ENCODE assay signal across 28 mouse cellular contexts in the genomic region with DNA sequence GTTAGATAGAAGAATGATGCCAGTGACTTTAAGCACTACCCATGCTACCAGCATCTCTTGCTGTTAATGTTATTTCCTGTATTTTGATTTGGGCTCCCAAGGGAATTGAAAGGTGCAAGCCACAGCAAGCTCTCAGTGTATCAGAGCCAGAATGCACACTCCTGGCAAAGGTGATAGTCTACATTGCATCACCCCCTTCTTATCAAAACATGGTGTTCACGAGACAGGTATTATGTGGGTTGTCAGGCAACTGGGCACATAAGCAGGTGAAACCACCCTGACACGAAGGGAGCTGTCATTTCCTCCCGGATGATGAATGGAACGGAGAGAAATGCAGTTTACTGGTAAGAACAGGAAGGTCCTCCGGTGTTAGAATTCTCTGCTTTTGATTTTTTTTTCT. TPM values are rescaled to one million over a fixed set of nuclear protein-coding genes. Genes with fewer than 3 reads are reported as not detected.
DNase-seq lines count a peak whose midpoint lies in the region; ATAC-seq and TF ChIP-seq lines count a peak whose summit lies in the region.
"Had no signal": no experiment of that assay in that cellular context is flagged by ENCODE, and none has a peak within 500 bp of the region (broad histone marks: within the 10 kb centered on the region; RNA-seq: fewer than 3 reads in every experiment).

No protein-coding gene starts in this region.

- no peaks in the 10 kb centered on the region for H3K79me2 ChIP-seq in liver, adult 2 months (ENCODE audit: control insufficient read depth, insufficient read depth, low read length)

- 39% methylated on average over 5 of the region's 5 CpGs for WGBS in intestine, postnatal 0 days
- 64% methylated on average over 5 of the region's 5 CpGs for WGBS in intestine, embryonic 15.5 days
- 49% methylated on average over 5 of the region's 5 CpGs for WGBS in liver, adult 2 months
- WGBS in liver, embryonic 11.5 days, result 73% methylated on average over 5 of the region's 5 CpGs
- 62% methylated on average over 5 of the region's 5 CpGs for WGBS in liver, postnatal 0 days (ENCODE audit: insufficient replicate concordance)
- WGBS in liver, embryonic 12.5 days (ENCODE audit: insufficient replicate concordance), result 60% methylated on average over 5 of the region's 5 CpGs
- WGBS in midbrain, embryonic 11.5 days, result 88% methylated on average over 5 of the region's 5 CpGs
- 88% methylated on average over 5 of the region's 5 CpGs for WGBS in midbrain, embryonic 16.5 days

- no peak overlapping the region for H3K27ac ChIP-seq in intestine, postnatal 0 days (ENCODE audit: low read depth, low read length)
- H3K27ac ChIP-seq in intestine, embryonic 15.5 days, result no peak overlapping the region
- no peak overlapping the region for H3K27ac ChIP-seq in liver, adult 2 months (replicated peaks; ENCODE audit: insufficient read depth, low read depth, low read length)
- no peak overlapping the region for H3K27ac ChIP-seq in liver, embryonic 11.5 days (ENCODE audit: low read depth, low read length)
- no peak overlapping the region for H3K27ac ChIP-seq in liver, postnatal 0 days (ENCODE audit: low read depth)
- no peak overlapping the region for H3K27ac ChIP-seq in liver, embryonic 12.5 days
- H3K27ac ChIP-seq in midbrain, embryonic 11.5 days (ENCODE audit: low read depth, low read length), result no peak overlapping the region
- H3K27ac ChIP-seq in midbrain, embryonic 16.5 days (ENCODE audit: low read length), result no peak overlapping the region

- no peak for TF ChIP-seq EP300 in liver, postnatal 0 days (IDR thresholded peaks at IDR 0.05; ENCODE audit: low read depth)

- no peaks in the 10 kb centered on the region for H3K27me3 ChIP-seq in intestine, postnatal 0 days (replicated peaks; ENCODE audit: control insufficient read depth, insufficient read depth, low read length)
- no peaks in the 10 kb centered on the region for H3K27me3 ChIP-seq in intestine, embryonic 15.5 days (replicated peaks)
- H3K27me3 ChIP-seq in liver, adult 2 months (ENCODE audit: control insufficient read depth, insufficient read depth, low read length), result no peaks in the 10 kb centered on the region
- H3K27me3 ChIP-seq in liver, embryonic 11.5 days (replicated peaks; ENCODE audit: control insufficient read depth, insufficient read depth, low read length), result no peaks in the 10 kb centered on the region
- H3K27me3 ChIP-seq in liver, postnatal 0 days (ENCODE audit: insufficient read depth, low read length), result no peaks in the 10 kb centered on the region
- H3K27me3 ChIP-seq in liver, embryonic 12.5 days (replicated peaks), result no peaks in the 10 kb centered on the region
- no peaks in the 10 kb centered on the region for H3K27me3 ChIP-seq in midbrain, embryonic 11.5 days (ENCODE audit: control insufficient read depth, insufficient read depth, low read length)
- H3K27me3 ChIP-seq in midbrain, embryonic 16.5 days (ENCODE audit: control insufficient read depth, insufficient read depth, low read depth, low read length), result no peaks in the 10 kb centered on the region
- H3K27me3 ChIP-seq: CH12.LX, Patski had no signal

- TF ChIP-seq CTCF in intestine, postnatal 0 days (IDR thresholded peaks at IDR 0.05; ENCODE audit: low read depth), result no peak
- no peak for TF ChIP-seq CTCF in liver, adult 2 months (IDR thresholded peaks at IDR 0.05; ENCODE audit: low read depth, low read length)
- TF ChIP-seq CTCF in liver, postnatal 0 days (IDR thresholded peaks at IDR 0.05; ENCODE audit: low read depth), result no peak

- no peak for TF ChIP-seq POLR2A in liver, adult 2 months (IDR thresholded peaks at IDR 0.05; ENCODE audit: extremely low read depth, insufficient read depth, low read length)

- no peaks in the 10 kb centered on the region for H3K36me3 ChIP-seq in intestine, postnatal 0 days (ENCODE audit: control insufficient read depth, insufficient read depth)
- no peaks in the 10 kb centered on the region for H3K36me3 ChIP-seq in intestine, embryonic 15.5 days
- no peaks in the 10 kb centered on the region for H3K36me3 ChIP-seq in liver, adult 2 months (ENCODE audit: control insufficient read depth, insufficient read depth, low read length)
- no peaks in the 10 kb centered on the region for H3K36me3 ChIP-seq in liver, embryonic 11.5 days (ENCODE audit: control insufficient read depth, insufficient read depth, low read length)
- no peaks in the 10 kb centered on the region for H3K36me3 ChIP-seq in liver, postnatal 0 days (replicated peaks; ENCODE audit: insufficient read depth, low read length)
- no peaks in the 10 kb centered on the region for H3K36me3 ChIP-seq in liver, embryonic 12.5 days
- no peaks in the 10 kb centered on the region for H3K36me3 ChIP-seq in midbrain, embryonic 11.5 days (ENCODE audit: control insufficient read depth, insufficient read depth, low read length)
- no peaks in the 10 kb centered on the region for H3K36me3 ChIP-seq in midbrain, embryonic 16.5 days (ENCODE audit: control insufficient read depth, insufficient read depth, low read length)
- H3K36me3 ChIP-seq: G1E had no signal

- H3K4me3 ChIP-seq in intestine, postnatal 0 days (ENCODE audit: low read depth, low read length), result no peak overlapping the region
- H3K4me3 ChIP-seq in intestine, embryonic 15.5 days (replicated peaks), result no peak overlapping the region
- H3K4me3 ChIP-seq in liver, adult 2 months (ENCODE audit: insufficient read depth, low read depth, low read length), result no peak overlapping the region
- H3K4me3 ChIP-seq in liver, embryonic 11.5 days (ENCODE audit: low read depth, low read length), result no peak overlapping the region
- H3K4me3 ChIP-seq in liver, postnatal 0 days (ENCODE audit: low read depth, low read length), result no peak overlapping the region
- no peak overlapping the region for H3K4me3 ChIP-seq in liver, embryonic 12.5 days
- H3K4me3 ChIP-seq in midbrain, embryonic 11.5 days (ENCODE audit: low read depth, low read length), result no peak overlapping the region
- no peak overlapping the region for H3K4me3 ChIP-seq in midbrain, embryonic 16.5 days (ENCODE audit: low read depth, low read length)

- H3K9me3 ChIP-seq in intestine, postnatal 0 days (ENCODE audit: control insufficient read depth), result no peaks in the 10 kb centered on the region
- H3K9me3 ChIP-seq in intestine, embryonic 15.5 days, result no peaks in the 10 kb centered on the region
- no peaks in the 10 kb centered on the region for H3K9me3 ChIP-seq in liver, embryonic 11.5 days (ENCODE audit: control insufficient read depth, low read length)
- H3K9me3 ChIP-seq in liver, postnatal 0 days (ENCODE audit: low read length), result no peaks in the 10 kb centered on the region
- H3K9me3 ChIP-seq in liver, embryonic 12.5 days (replicated peaks), result no peaks in the 10 kb centered on the region
- no peaks in the 10 kb centered on the region for H3K9me3 ChIP-seq in midbrain, embryonic 11.5 days (ENCODE audit: control insufficient read depth, low read length)
- no peaks in the 10 kb centered on the region for H3K9me3 ChIP-seq in midbrain, embryonic 16.5 days (replicated peaks; ENCODE audit: control insufficient read depth, low read length, poor library complexity, severe bottlenecking)
- H3K9me3 ChIP-seq: G1E had no signal

- peak; percentile 53 for DNase-seq in liver, adult 2 months (ENCODE audit: extremely low read depth, low read depth, low spot score)
- no peak for DNase-seq in liver, embryonic 11.5 days (ENCODE audit: low spot score)
- no peak for DNase-seq in liver, postnatal 0 days
- peak; percentile 44 for DNase-seq in midbrain, embryonic 11.5 days (ENCODE audit: low spot score, missing footprints)
- DNase-seq: adrenal gland, adult 2 months; adrenal gland, adult 8-10 months; adrenal gland, postnatal 10 days; adrenal gland, postnatal 14 days; adrenal gland, postnatal 25 days; adrenal gland, postnatal 36 days; B cell, adult 2 months; cerebellum, adult 11 months; cerebellum, adult 11-12 months had no signal

- H3K9ac ChIP-seq in intestine, postnatal 0 days (ENCODE audit: low read depth, low read length), result no peak overlapping the region
- H3K9ac ChIP-seq in intestine, embryonic 15.5 days, result no peak overlapping the region
- H3K9ac ChIP-seq in liver, adult 2 months (ENCODE audit: low read depth, low read length), result no peak overlapping the region
- H3K9ac ChIP-seq in liver, embryonic 11.5 days (ENCODE audit: low read depth, low read length), result no peak overlapping the region
- H3K9ac ChIP-seq in liver, postnatal 0 days (replicated peaks), result no peak overlapping the region
- H3K9ac ChIP-seq in liver, embryonic 12.5 days, result no peak overlapping the region
- H3K9ac ChIP-seq in midbrain, embryonic 11.5 days (ENCODE audit: low read length), result no peak overlapping the region
- H3K9ac ChIP-seq in midbrain, embryonic 16.5 days (ENCODE audit: low read depth, low read length), result no peak overlapping the region

- ATAC-seq in intestine, postnatal 0 days, result peak; percentile 76
- no peak for ATAC-seq in intestine, embryonic 15.5 days
- ATAC-seq in liver, embryonic 11.5 days (replicated peaks; ENCODE audit: low FRiP score), result no peak
- peak; percentile 35; the same call in 1 of the 2 replicates for ATAC-seq in liver, postnatal 0 days
- ATAC-seq in liver, embryonic 12.5 days, result no peak
- no peak for ATAC-seq in midbrain, embryonic 11.5 days (ENCODE audit: low FRiP score)
- ATAC-seq in midbrain, embryonic 16.5 days, result no peak
- ATAC-seq: activated CD4-positive, CD25-positive, alpha-beta regulatory T cell, adult 4 months; CD4-positive, CD25-positive, alpha-beta regulatory T cell, adult 4 months; Patski had no signal

- H3K4me2 ChIP-seq in intestine, postnatal 0 days (replicated peaks; ENCODE audit: low read depth), result no peak overlapping the region; the same call in 1 of the 2 replicates
- no peak overlapping the region for H3K4me2 ChIP-seq in intestine, embryonic 15.5 days (replicated peaks)
- no peak overlapping the region for H3K4me2 ChIP-seq in liver, embryonic 11.5 days
- H3K4me2 ChIP-seq in liver, postnatal 0 days (ENCODE audit: low read depth, low read length), result no peak overlapping the region
- H3K4me2 ChIP-seq in liver, embryonic 12.5 days, result no peak overlapping the region
- no peak overlapping the region for H3K4me2 ChIP-seq in midbrain, embryonic 11.5 days
- no peak overlapping the region for H3K4me2 ChIP-seq in midbrain, embryonic 16.5 days (ENCODE audit: low read length)

- no peaks in the 10 kb centered on the region for H3K4me1 ChIP-seq in intestine, postnatal 0 days (replicated peaks; ENCODE audit: control insufficient read depth, insufficient read depth, low read length)
- H3K4me1 ChIP-seq in intestine, embryonic 15.5 days (replicated peaks), result no peaks in the 10 kb centered on the region
- no peaks in the 10 kb centered on the region for H3K4me1 ChIP-seq in liver, adult 2 months (ENCODE audit: control insufficient read depth, insufficient read depth, low read length)
- H3K4me1 ChIP-seq in liver, embryonic 11.5 days (replicated peaks; ENCODE audit: control insufficient read depth, insufficient read depth, low read length), result no peaks in the 10 kb centered on the region
- H3K4me1 ChIP-seq in liver, postnatal 0 days (ENCODE audit: insufficient read depth), result no peaks in the 10 kb centered on the region
- H3K4me1 ChIP-seq in liver, embryonic 12.5 days, result no peaks in the 10 kb centered on the region
- no peaks in the 10 kb centered on the region for H3K4me1 ChIP-seq in midbrain, embryonic 11.5 days (ENCODE audit: control insufficient read depth, insufficient read depth, low read length)
- H3K4me1 ChIP-seq in midbrain, embryonic 16.5 days (ENCODE audit: control insufficient read depth, insufficient read depth, low read length), result no peaks in the 10 kb centered on the region

RNA-seq across cellular contexts. Expression of a gene that starts 44.3 kb away (rescaled TPM):
- not detected in 2 replicates for polyA plus RNA-seq in intestine, postnatal 0 days (2015; fragmentation: Nextera tagmentation; extraction: Ambion mirVana)
- polyA plus RNA-seq in intestine, embryonic 15.5 days (2015; fragmentation: Nextera tagmentation; extraction: Ambion mirVana), result not detected in 2 replicates
- not detected in 2 replicates for total RNA-seq in liver, adult 2 months (2014; rRNA removed)
- not detected in 2 replicates for polyA plus RNA-seq in liver, adult 2 months (2012; rRNA removed)
- polyA plus RNA-seq in liver, embryonic 11.5 days (2014; fragmentation: Nextera tagmentation; extraction: Ambion mirVana), result not detected in 2 replicates
- not detected in 2 replicates for polyA plus RNA-seq in liver, postnatal 0 days (2015; fragmentation: Nextera tagmentation; extraction: Ambion mirVana)
- not detected in 2 replicates for polyA plus RNA-seq in liver, embryonic 12.5 days (2016; fragmentation: Nextera tagmentation; extraction: Ambion mirVana)
- polyA plus RNA-seq in midbrain, embryonic 11.5 days (2014; fragmentation: Nextera tagmentation; extraction: Ambion mirVana), result not detected in 2 replicates
- polyA plus RNA-seq in midbrain, embryonic 16.5 days (2015; fragmentation: Nextera tagmentation; extraction: Ambion mirVana), result not detected in 2 replicates
- total RNA-seq: adrenal gland, adult 18-20 months; adrenal gland, adult 2 months; adrenal gland, adult 8-10 months; adrenal gland, postnatal 10 days; adrenal gland, postnatal 14 days; adrenal gland, postnatal 25 days; adrenal gland, postnatal 36 days; adrenal gland, postnatal 4 days; CH12.LX; ES-E14; G1E; MEL had no signal
- polyA plus RNA-seq: activated CD4-positive, CD25-positive, alpha-beta regulatory T cell, adult 4 months; adrenal gland, adult 2 months; brain, embryonic 14.5 days; C2C12; CD4-positive, CD25-positive, alpha-beta regulatory T cell, adult 4 months; G1E; Patski had no signal

Comparison
In these comparisons a context has a peak if more than half of its experiments do, and no peak if none do; other contexts are left out.
1. ATAC-seq: peak in intestine, postnatal 0 days (single experiment) and liver, postnatal 0 days (single experiment); none in intestine, embryonic 15.5 days (single experiment), liver, embryonic 11.5 days (single experiment), liver, embryonic 12.5 days (single experiment), midbrain, embryonic 11.5 days (single experiment) and midbrain, embryonic 16.5 days (single experiment).
2. DNase-seq: peak in liver, adult 2 months (single experiment) and midbrain, embryonic 11.5 days (single experiment); none in liver, embryonic 11.5 days (single experiment) and liver, postnatal 0 days (single experiment).